Mouse (Mus musculus) right cerebral cortex, adult 2 months (tissue): ENCODE measurements around the gene 9030624G23Rik.
A peak's percentile ranks its signal among the peaks of the same experiment; 100 is the strongest.
"Not testable (repeated sequence)": the region's sequence is repeated elsewhere in the genome, so short reads cannot be mapped to it uniquely, and the experiment has no call there.

Experiments used
- DNase-seq, 2 experiments: peaks; one replicate each; pipeline ENCODE4 v3.0.0; 2021 to 2022; ENCODE audit warnings: low spot score in 2 of 2

Gene 9030624G23Rik

DNA sequence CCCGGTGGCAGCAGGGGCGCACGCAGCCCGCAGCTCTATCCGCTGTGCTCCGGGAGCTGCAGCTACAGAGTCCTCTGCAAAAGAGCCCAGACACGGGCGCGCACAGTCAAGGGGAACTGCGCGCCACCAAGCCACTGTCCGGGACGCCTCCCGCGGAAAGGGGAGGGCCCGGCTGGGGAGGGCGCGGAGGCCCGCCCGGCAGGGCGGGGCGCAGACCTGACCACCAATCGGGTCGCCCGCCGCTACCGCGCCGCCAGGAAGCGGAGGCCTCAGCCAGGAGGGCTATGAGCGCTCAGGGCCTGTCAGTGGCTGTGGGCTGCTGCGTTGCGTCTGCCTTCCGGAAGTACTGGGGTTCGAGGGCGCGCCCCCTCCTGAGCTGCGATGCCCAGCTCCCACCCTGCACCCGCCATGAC, at the start of gene 9030624G23Rik:
Gene 9030624G23Rik, minus strand, starts transcription at position 139 of the 413 bp plus-strand sequence.
- peak; percentile 7 to 29 for DNase-seq

DNA sequence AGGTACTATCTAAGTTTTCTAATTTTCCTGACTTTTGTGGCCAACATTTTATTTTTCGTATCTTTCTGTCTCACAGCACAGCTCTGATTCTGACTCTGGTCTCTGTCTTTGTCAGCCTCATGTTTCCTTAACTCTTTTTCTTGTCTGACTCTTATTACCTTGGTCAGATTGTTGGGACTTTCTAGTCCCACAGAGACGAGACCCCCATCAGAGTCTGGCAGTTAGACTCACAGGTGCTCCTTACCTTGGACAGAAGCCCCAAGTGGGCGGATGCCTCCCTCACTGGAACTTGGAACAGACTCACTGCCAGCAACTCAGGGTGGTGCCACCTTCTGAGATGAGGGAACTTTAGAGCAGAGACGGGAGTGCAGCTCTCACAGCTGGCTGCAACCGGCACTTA, 13.9 kb downstream of the 9030624G23Rik start:
- not testable (repeated sequence) for DNase-seq
